Mouse (Mus musculus) cerebellum, postnatal 4 days (tissue): ENCODE results near the gene Gba.
"Not testable (repeated sequence)": the region's sequence is repeated elsewhere in the genome, so short reads cannot be mapped to it uniquely, and the experiment has no call there.

Experiments
- DNase-seq, 2 experiments: peaks; one replicate each; pipeline ENCODE4 v3.0.0; 2022; ENCODE audit warnings: low spot score in 2 of 2, mixed read lengths in 1 of 2

Gba gene

DNA sequence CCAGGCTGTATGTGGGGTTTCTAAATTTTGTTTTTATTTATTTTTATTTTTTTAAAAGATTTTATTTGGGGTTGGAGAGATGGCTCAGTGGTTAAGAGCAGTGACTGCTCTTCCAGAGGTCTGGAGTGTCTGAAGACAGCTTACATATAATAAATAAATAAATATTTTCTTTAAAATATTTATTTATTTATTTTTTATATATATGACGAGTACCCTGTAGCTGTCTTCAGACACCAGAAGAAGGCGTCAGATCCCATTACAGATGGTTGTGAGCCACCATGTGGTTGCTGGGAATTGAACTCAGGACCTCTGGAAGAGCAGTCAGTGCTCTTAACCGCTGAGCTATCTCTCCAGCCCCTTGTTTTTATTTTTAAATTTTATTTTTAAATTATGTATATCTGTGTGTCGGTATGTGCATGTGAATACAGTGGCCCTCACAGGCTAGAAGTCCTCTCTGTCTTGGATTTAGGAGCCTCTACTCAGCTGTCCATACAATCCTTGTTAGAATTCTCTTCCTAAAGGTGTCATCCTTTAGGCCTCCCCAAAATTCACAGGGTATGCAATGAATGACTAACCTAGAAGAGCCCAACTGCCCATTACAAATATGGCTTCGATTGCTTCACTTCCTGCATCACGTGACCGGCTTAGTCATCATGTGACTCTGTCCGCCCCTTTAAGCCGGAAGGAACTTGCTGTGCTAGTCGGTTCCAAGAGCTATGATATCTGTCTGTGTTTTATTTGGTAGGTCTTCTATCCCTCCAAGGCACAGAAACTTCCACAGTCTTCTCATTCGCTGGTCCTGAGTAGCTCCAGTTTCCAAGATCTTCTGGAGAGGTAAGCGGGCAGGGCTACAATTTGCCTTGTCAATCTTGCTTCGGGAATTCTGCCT lies at the start of gene Gba:
Gba (plus strand) TSS at position 676 of the 889 bp plus-strand sequence.
- peak; percentile 78 to 85 for DNase-seq

DNA sequence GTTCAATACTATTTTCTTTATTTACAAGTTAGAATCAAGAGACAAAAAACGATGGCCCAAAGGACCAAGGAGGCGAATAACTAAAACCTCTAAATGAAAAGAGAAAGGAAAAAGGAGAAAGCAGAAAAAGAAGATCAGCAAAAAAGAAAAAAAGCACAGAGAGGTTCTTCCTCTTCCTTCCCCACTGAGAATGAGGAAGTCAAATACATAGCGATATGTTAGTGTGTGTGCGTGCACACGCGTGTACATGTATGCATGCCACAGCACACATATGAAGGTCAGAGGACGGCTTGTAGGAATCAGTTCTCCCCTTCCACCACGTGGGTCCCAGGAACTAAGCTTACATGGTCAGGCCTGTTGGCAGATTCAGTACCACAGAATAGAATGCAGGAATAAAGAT lies 45.8 kb upstream of the Gba start:
- no peak for DNase-seq

DNA sequence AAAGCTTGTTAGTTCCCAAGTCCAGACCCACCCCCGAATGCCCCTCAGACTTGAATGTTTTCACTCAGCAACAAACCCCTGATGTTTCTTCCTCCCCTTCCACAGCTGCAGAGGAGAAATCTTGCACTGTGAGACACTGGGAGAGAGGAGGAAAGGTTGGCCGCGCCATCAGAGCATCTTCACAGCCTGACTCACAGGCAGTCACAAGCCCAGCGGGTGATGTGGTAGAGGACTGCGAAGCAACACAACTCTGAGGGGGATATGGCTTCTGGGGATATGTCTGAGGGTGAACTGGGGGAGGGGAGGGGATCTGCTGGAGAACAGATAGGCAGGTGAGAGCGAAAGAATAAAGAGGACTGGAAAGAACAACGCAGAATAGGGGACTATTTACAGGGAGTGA lies 44.1 kb upstream of the Gba start:
- DNase-seq = no peak

DNA sequence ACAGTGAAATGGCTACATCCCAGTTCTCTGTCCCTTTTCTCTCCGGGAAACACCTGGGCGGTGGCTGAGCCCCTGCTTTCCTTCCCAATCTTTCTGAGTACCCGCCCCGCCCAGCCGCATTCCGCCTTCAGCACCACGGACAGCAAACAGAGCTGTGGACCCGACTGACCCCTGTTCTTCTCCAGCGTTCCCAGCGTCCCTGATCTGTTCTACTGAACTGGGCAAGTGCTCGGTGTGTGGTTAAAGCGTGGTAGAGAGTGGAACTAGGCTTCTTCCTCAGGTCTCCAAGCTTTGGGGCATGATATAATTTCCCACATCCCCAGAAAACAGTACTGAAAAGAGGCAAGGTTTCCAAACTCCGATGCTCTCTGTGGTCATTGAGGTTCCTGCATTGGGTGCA lies 43.5 kb upstream of the Gba start:
- DNase-seq = no peak

DNA sequence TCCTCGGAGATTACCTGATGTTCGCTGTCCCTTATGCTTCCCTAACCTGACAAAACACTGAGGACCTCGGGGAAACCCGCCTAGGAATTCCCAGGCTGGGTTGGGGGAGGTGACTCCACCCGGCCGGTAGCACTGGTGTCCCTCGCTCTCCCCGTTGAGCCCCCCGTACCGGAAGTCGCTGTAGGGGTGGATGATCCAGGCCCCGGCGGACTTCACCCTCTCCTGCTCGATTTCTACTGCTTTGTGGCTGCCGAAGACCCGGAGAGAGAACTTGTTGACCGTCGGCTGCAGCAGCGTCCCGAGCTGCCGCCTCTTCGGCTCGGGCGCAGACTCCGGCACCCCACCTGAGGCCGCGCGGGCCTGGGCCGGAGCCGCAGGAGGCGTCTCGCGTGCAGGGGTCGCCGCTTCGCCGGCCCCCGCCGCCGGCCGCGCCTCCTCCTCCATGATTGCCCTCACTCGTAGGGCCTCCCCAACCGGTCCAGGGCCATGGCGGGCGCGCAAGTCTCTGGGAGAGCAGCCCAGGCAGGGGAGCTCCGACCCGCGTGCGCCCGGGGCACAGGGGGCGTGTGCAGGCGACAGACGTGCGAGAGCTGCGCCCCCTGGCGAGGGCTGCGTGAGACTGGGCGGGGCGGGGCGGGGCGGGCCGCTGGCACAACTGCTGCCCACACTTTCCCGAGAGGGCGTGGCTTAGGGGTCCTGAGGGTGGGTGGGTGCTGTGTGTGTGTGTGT lies 42.9 kb upstream of the Gba start, which contains the start of gene Hcn3:
Hcn3 (minus strand) TSS at position 581 of the 729 bp plus-strand sequence.
- DNase-seq = peak in 1 of 2 experiments; percentile 78

DNA sequence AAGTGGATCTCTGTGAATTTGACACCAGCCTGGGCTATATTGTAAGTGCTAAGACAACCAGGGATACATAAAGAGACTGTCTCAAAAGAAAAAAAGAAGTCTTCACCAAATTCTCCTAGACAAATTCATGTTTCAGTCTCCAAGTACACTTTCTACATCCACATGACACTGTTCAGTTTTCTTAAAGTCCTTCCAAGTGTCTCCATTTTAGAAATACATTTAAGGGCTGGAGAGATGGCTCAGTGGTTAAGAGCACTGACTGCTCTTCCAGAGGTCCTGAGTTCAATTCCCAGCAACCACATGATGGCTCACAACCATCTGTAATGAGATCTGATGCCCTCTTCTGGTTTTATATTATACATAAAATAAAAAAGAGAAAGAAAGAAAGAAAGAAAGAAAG lies 41.5 kb upstream of the Gba start:
- DNase-seq = not testable (repeated sequence)

DNA sequence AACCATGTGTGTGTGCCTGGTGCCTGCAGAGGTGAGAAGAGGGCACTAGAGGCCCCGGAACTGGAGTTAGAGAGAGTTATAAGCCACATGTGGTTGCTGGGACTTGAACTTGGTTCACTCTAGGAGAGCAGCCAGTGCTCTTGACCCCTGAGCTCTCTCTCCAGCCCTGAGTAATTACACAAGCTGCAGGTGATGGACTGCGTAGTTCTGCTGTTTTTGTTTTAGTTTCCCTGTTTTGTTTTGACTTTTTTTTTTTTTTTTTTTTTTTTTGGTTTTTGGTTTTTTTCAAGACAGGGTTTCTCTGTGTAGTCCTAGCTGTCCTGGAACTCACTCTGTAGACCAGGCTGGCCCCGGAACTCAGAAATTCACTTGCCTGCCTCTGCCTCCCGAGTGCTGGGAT lies 40.9 kb upstream of the Gba start:
- DNase-seq = no peak

DNA sequence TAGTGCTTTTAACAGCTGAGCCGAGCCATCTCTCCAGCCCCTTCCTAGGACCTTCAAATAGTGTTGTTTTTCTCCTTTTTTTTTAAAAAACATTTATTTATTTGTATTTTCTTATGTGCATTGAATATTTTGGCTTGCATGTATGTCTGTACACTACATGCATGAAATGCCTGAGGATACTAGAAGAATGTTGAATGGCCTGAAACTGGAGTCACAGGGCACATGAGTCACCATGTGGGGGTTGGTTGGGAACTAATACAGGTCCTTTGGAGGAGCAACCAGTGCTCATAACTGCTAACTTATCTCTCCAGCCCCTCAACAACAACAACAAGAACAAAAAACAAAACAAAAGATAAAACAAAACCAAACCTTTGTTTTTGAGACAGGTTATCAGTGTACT lies 39.6 kb upstream of the Gba start:
- no peak for DNase-seq

DNA sequence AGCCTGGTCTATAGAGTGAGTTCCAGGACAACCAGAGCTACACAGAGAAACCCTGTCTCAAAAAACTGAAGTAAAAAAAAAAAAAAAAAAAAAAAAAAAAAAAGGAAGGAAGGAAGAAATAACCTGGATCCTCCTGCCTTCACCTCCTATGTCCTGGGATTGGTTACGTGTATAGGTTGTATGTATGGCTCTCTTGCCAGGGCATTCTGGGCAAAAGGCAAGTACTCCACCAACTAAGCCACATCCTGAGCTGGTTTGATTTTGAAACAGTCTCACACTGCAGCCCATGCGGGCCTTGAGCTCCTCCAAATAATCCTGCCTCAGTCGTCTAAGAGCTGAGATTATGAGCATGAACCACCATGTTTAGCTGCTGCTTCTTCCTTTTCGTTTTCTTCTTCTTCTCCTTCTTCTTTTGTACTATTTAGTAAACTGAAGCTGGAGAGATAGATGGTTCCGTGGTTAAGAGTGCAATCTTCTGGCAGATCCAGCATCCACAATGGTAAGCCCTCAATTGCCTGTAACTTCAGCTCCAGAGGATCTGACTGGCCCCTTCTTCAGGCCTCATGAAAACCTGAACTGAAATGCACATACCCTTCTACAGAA lies 39.0 kb upstream of the Gba start:
- DNase-seq = no peak

DNA sequence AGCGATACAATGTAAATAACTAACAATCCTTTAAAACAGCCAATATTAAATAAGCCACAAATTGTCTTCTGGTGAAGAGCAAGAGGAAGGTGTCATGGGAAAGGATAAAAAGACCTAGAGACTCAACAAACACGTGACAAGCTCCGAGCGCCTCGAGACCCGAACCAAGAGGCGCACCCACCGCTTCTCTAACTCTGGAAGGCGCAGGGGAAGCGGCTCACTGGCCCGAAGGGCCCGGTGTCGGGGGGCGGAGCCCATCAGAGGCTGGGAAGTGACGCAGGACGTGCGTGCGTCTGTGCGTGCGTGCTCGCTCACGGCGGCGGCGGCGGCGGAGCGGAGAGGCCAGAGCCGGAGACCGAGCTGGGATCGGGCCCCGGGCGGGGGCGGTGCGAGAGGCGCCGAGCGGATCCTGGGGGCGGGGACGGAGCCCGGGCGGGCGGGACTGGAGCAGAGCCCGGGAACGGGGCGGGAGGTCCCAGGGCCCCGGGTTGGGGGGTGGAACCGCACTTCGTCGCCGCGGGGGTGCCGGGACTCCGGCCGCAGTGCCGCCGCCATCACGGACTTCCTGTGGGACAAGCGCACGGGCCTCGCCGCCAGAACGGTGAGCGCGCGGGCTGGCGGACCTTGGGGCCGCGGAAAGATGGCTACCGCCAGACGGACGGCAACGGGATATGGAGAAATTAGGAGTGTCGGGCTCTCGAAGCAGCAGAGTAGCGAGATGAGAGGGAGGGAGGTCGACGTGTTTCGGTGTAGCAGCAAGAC lies 38.0 kb upstream of the Gba start, which contains the start of gene Clk2:
Clk2 (plus strand) TSS at position 290 of the 762 bp plus-strand sequence.
- DNase-seq = peak; percentile 77 to 91

DNA sequence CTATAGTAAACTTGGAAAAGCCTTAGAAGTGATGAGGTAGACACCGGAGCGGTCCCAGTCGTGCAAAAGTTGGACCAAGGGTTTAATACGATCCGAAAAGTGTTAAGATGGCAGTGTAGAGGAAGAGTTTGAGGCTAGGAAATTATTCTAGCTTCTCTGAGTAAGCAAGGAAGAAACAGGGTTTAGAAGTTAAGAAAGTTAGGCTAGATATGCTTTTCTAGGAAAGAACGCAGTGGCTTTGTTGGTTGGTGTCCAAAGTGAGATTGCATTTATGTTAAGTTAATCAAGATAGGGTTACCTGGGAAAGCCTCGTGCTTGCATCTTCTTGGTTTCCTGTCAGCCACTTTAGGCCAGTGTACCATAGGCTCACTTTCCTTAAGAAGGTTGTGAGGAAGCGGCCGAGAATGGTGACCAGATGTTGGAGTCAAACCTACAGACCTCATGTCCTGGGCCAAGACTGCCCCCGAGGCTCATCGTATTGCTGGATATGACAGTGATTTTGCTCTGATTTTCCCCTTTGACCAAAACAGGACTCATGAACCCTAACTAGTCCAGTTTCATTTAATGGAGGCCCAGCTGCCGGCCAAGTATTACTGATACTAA lies 37.4 kb upstream of the Gba start:
- no peak for DNase-seq

DNA sequence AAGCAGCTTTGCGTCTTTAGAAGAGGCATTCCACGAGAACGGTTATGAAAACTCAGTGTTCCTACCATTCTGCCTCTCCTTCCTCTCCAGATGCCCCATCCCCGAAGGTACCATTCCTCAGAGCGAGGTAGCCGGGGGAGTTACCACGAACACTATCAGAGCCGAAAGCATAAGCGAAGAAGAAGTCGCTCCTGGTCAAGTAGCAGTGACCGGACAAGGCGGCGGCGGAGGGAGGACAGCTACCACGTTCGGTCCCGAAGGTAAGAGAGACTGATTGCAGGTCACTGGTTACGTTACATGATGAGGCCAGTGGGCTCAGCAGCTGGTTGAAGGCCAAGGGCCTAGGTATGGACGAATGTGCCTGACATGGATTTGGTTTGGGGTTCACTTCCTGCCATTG lies 35.8 kb upstream of the Gba start:
- DNase-seq = no peak

DNA sequence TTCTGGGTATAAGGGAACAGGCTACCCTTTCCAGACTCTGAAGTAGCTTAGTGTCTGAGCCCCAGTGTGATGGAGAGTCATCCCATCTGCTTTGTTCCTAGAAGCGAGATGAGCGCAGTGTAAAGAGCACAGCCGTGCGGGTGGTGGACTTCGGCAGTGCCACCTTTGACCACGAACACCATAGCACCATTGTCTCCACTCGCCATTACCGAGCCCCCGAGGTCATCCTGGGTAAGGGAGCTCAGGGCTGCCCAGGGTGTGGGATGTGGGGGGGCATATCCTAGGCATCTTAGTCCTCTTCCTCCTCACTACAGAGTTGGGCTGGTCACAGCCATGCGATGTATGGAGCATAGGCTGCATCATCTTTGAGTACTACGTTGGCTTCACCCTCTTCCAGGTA lies 27.9 kb upstream of the Gba start:
- no peak for DNase-seq

DNA sequence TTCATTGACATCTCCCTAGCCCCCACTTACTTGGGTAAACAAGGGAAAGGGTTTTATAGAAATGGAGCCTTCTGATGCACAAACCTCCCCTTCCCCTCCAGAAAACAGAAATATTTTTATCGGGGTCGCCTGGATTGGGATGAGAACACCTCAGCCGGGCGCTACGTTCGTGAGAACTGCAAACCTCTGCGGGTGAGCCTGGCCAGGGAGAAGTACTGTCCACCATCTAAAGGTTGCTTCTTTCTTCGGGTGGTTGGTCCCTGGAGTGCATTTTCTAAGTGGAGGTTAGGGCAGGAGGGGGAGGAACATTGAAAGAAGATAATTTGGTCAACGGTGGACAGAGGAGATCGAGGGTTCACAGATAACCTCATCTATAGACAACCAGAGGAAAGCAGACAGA lies 27.2 kb upstream of the Gba start:
- no peak for DNase-seq

DNA sequence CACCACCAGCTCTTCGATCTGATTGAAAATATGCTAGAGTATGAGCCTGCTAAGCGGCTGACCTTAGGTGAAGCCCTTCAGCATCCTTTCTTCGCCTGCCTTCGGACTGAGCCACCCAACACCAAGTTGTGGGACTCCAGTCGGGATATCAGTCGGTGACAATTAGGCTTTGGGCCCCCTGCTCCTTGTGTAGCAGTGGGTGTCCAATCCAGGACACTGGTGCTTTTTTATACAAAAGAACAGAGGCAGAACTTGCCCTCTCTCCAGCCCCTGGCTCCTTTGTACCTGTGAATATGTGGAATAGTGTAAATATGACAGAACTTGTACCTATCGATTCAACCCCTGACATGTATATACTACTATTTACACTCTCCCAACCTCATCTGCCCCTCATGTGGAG lies 26.3 kb upstream of the Gba start:
- DNase-seq = no peak

DNA sequence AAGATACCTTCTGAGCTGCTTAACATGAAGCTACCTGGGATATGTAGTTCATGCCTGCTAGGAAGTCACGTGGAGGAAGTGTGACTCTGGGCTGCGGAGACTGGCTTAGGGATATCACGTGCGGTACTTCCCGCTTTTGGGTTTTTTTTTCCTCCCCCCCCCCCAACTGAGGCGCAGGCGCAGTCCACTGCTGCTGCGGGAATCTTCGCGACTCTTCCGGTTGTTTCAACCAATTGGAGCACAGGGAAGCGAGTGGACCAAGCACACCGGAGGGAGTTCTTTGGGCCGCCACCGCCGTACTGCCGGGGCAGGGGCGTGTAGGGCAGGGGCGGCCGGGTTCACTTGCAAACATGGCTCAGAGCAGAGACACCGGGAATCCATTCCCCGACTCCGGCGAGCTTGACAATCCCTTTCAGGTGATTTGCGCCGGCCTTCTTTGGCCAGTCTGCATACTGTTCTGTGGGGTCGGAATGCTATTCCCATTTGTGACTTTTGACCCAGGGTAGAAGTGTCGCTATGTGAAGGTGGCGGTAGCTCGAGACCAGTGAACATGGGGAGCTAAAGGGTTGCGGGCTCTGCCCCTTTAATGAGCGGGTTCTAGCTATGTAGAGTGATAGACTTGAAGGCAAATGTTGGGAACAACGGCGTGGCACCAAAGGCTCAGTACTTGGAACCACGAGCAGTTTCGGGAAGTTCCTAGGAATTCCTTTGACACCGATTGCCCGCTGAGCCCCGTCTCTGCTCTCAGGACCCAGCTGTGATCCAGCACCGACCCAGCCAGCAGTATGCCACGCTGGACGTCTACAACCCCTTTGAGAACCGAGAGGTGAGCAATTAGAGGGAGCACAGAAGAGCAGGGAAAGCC lies 25.3 kb upstream of the Gba start, which contains the start of gene Scamp3:
Scamp3 (plus strand) TSS at position 232 of the 865 bp plus-strand sequence.
- DNase-seq = peak; percentile 61 to 86

DNA sequence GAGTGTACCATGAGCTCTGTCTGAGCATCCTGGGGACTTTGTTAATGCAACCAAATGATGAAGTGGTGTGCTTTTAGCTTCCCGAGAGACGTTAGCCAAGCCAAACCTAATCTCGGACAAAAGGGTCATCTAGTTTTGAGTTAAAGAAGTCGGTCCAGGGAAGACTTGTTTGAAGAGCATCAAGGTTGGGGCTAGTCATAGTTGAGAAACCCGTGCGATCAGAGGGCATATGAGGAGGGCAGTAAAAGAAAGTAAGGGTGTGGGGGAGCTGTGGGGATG lies 24.7 kb upstream of the Gba start:
- no peak for DNase-seq

DNA sequence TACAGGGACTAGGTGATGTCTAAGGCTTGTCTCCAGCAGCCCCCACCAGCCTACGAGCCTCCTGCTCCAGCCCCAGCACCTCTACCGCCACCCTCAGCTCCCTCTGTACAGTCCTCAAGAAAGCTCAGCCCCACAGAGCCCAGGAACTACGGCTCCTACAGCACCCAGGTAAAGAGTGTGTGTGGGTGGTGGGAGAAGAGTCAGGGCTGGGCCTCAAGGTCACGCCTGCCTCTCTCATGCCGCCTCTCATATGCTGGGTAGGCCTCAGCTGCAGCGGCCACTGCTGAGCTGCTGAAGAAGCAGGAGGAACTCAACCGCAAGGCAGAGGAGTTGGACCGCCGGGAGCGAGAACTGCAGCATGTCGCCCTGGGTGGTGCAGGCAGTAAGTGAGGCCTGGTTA lies 23.7 kb upstream of the Gba start:
- no peak for DNase-seq

DNA sequence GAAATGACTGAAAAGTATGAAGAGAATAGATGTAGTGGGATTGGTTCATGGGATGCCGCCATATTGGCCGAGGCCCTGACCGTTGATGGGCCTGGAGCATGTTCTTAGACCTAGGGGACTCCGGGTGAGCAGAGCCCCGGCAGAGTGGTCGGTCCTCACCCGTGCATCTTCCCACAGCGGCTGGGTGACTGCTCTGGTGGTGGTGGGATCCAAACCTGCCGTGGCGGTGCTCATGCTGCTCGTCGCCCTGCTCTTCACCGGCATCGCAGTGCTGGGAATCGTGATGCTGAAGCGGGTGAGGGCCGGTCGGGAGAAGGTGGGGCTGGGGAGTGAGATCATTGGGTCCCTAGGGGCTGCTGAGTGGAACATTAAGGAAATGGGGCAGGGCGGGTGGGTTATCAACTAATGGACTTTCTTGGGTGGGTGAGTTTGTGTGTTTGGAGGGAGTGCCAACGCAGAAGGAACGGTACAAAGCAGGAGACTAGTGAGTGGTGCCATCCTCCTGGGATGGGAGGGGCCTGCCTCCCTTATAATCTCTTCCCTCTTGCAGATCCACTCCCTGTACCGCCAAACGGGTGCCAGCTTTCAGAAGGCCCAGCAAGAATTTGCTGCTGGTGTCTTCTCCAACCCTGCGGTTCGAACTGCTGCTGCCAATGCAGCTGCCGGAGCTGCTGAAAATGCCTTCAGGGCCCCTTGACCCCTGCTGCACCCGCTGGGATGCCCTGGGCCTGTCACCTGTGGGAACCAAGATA lies 20.8 kb upstream of the Gba start:
- no peak for DNase-seq
